Comparison of ENCODE assay signal across 9 mouse cellular contexts in genomic region chr2:27120241-27120641, GRCm38 (mm10). TPM values are rescaled to one million over a fixed set of nuclear protein-coding genes. Genes with fewer than 3 reads are reported as not detected.
DNase-seq lines count a peak whose midpoint lies in the region; ATAC-seq lines count a peak whose summit lies in the region.
"Had no signal": no experiment of that assay in that cellular context is flagged by ENCODE, and none has a peak within 500 bp of the region (broad histone marks: within the 10 kb centered on the region; RNA-seq: fewer than 3 reads in every experiment).

No protein-coding gene starts in this region.

- H3K27me3 ChIP-seq in embryonic facial prominence, embryonic 13.5 days = peaks cover 4% of the 10 kb centered on the region
- peaks cover 35% of the 10 kb centered on the region; the same call in 1 of the 2 replicates for H3K27me3 ChIP-seq in embryonic facial prominence, embryonic 10.5 days (replicated peaks; ENCODE audit: low read depth, poor library complexity, severe bottlenecking)
- peaks cover 6% of the 10 kb centered on the region for H3K27me3 ChIP-seq in limb, embryonic 12.5 days

- ATAC-seq in embryonic facial prominence, embryonic 13.5 days (ENCODE audit: insufficient number of reproducible peaks, insufficient read depth, low FRiP score, low TSS enrichment, low read depth) = no peak
- no peak for ATAC-seq in limb, embryonic 12.5 days (ENCODE audit: insufficient number of reproducible peaks, insufficient read depth, low FRiP score, low TSS enrichment, low read depth)

- H3K27ac ChIP-seq in embryonic facial prominence, embryonic 13.5 days = peak overlapping the region; percentile 7; the same call in 1 of the 2 replicates
- no peak overlapping the region for H3K27ac ChIP-seq in embryonic facial prominence, embryonic 10.5 days (replicated peaks)
- peak overlapping the region; percentile 90; the same call in 1 of the 2 replicates for H3K27ac ChIP-seq in limb, embryonic 12.5 days

- H3K36me3 ChIP-seq in embryonic facial prominence, embryonic 13.5 days = no peaks in the 10 kb centered on the region
- H3K36me3 ChIP-seq in embryonic facial prominence, embryonic 10.5 days (replicated peaks) = no peaks in the 10 kb centered on the region
- no peaks in the 10 kb centered on the region for H3K36me3 ChIP-seq in limb, embryonic 12.5 days

- H3K4me1 ChIP-seq in embryonic facial prominence, embryonic 13.5 days = peaks cover 37% of the 10 kb centered on the region
- peaks cover 36% of the 10 kb centered on the region for H3K4me1 ChIP-seq in embryonic facial prominence, embryonic 10.5 days
- peaks cover 68% of the 10 kb centered on the region for H3K4me1 ChIP-seq in limb, embryonic 12.5 days (replicated peaks)

- H3K4me2 ChIP-seq in embryonic facial prominence, embryonic 13.5 days = no peak overlapping the region
- no peak overlapping the region for H3K4me2 ChIP-seq in limb, embryonic 12.5 days

- DNase-seq in embryonic facial prominence, embryonic 10.5 days (ENCODE audit: low spot score) = no peak
- DNase-seq in urinary bladder, postnatal 10 days (ENCODE audit: low spot score) = peak; percentile 26
- DNase-seq in urinary bladder, adult 2 months (ENCODE audit: low spot score) = no peak
- DNase-seq in urinary bladder, postnatal 14 days (ENCODE audit: low spot score) = peak; percentile 53
- DNase-seq in kidney, adult 18-20 months = no peak
- no peak for DNase-seq in layer of hippocampus, adult 18-20 months (ENCODE audit: low spot score in 2 of 2)

- no peak overlapping the region for H3K9ac ChIP-seq in embryonic facial prominence, embryonic 13.5 days
- no peak overlapping the region for H3K9ac ChIP-seq in limb, embryonic 12.5 days (replicated peaks)

- H3K4me3 ChIP-seq in embryonic facial prominence, embryonic 13.5 days = no peak overlapping the region
- no peak overlapping the region for H3K4me3 ChIP-seq in embryonic facial prominence, embryonic 10.5 days
- no peak overlapping the region for H3K4me3 ChIP-seq in limb, embryonic 12.5 days (replicated peaks)

- WGBS in embryonic facial prominence, embryonic 13.5 days = 77% methylated on average over 8 of the region's 8 CpGs
- WGBS in embryonic facial prominence, embryonic 10.5 days = 93% methylated on average over 8 of the region's 8 CpGs
- 80% methylated on average over 8 of the region's 8 CpGs for WGBS in limb, embryonic 12.5 days

- no peaks in the 10 kb centered on the region for H3K9me3 ChIP-seq in embryonic facial prominence, embryonic 13.5 days
- H3K9me3 ChIP-seq in embryonic facial prominence, embryonic 10.5 days = no peaks in the 10 kb centered on the region
- H3K9me3 ChIP-seq in limb, embryonic 12.5 days = no peaks in the 10 kb centered on the region

RNA-seq across cellular contexts. Expression of gene Fam163b, which starts 22.1 kb away (rescaled TPM):
- 0.24 and 0.37 TPM in 2 replicates for polyA plus RNA-seq in embryonic facial prominence, embryonic 13.5 days (2015; fragmentation: Nextera tagmentation; extraction: Ambion mirVana)
- 0.06 and 0.10 TPM in 2 replicates for polyA plus RNA-seq in embryonic facial prominence, embryonic 10.5 days (2016; fragmentation: Nextera tagmentation; extraction: Ambion mirVana)
- 0.09 and 0.11 TPM in 2 replicates for polyA plus RNA-seq in urinary bladder, adult 2 months (2012; rRNA removed)
- 0.52 and 0.75 TPM in 2 replicates for polyA plus RNA-seq in limb, embryonic 12.5 days (2016; fragmentation: Nextera tagmentation; extraction: Ambion mirVana)
- 100 to 1,000 TPM; 118 to 119 TPM for total RNA-seq in layer of hippocampus, adult 18-20 months (2021)
- total RNA-seq: CH12.LX had no signal

RNA-seq across cellular contexts. Expression of gene Adamtsl2, which starts 41.1 kb away (rescaled TPM):
- 2.9 and 4.3 TPM in 2 replicates for polyA plus RNA-seq in embryonic facial prominence, embryonic 13.5 days (2015; fragmentation: Nextera tagmentation; extraction: Ambion mirVana)
- polyA plus RNA-seq in embryonic facial prominence, embryonic 10.5 days (2016; fragmentation: Nextera tagmentation; extraction: Ambion mirVana) = 2.1 and 3.0 TPM in 2 replicates
- 3.1 and 5.1 TPM in 2 replicates for polyA plus RNA-seq in urinary bladder, adult 2 months (2012; rRNA removed)
- 11.8 and 12.3 TPM in 2 replicates for polyA plus RNA-seq in limb, embryonic 12.5 days (2016; fragmentation: Nextera tagmentation; extraction: Ambion mirVana)
- total RNA-seq in layer of hippocampus, adult 18-20 months (2021) = 10 to 100 TPM; 13.2 to 13.7 TPM

RNA-seq across cellular contexts. Expression of gene Dbh, which starts 44.8 kb away (rescaled TPM):
- 0.07 and 0.14 TPM in 2 replicates for polyA plus RNA-seq in embryonic facial prominence, embryonic 13.5 days (2015; fragmentation: Nextera tagmentation; extraction: Ambion mirVana)
- polyA plus RNA-seq in embryonic facial prominence, embryonic 10.5 days (2016; fragmentation: Nextera tagmentation; extraction: Ambion mirVana) = 0.25 and 0.87 TPM in 2 replicates
- polyA plus RNA-seq in urinary bladder, adult 2 months (2012; rRNA removed) = 0.38 and 0.44 TPM in 2 replicates
- 0.10 and 0.25 TPM in 2 replicates for polyA plus RNA-seq in limb, embryonic 12.5 days (2016; fragmentation: Nextera tagmentation; extraction: Ambion mirVana)
- under 1 TPM; 0.25 to 0.27 TPM for total RNA-seq in layer of hippocampus, adult 18-20 months (2021)
- total RNA-seq: CH12.LX had no signal

RNA-seq across cellular contexts. Expression of gene Mymk, which starts 48.3 kb away (rescaled TPM):
- polyA plus RNA-seq in embryonic facial prominence, embryonic 13.5 days (2015; fragmentation: Nextera tagmentation; extraction: Ambion mirVana) = 3.5 and 6.4 TPM in 2 replicates
- polyA plus RNA-seq in embryonic facial prominence, embryonic 10.5 days (2016; fragmentation: Nextera tagmentation; extraction: Ambion mirVana) = 0.17 TPM in 1 of 2 replicates, not detected in the other
- polyA plus RNA-seq in urinary bladder, adult 2 months (2012; rRNA removed) = not detected in 2 replicates
- 16.9 and 24.6 TPM in 2 replicates for polyA plus RNA-seq in limb, embryonic 12.5 days (2016; fragmentation: Nextera tagmentation; extraction: Ambion mirVana)
- total RNA-seq in layer of hippocampus, adult 18-20 months (2021) = under 1 TPM; 0.69 to 0.91 TPM
- total RNA-seq: CH12.LX had no signal

Comparison
In these comparisons a context has a peak if more than half of its experiments do, and no peak if none do; other contexts are left out.
1. DNase-seq: peak in urinary bladder, postnatal 10 days (single experiment) and urinary bladder, postnatal 14 days (single experiment); none in embryonic facial prominence, embryonic 10.5 days (single experiment), urinary bladder, adult 2 months (single experiment), kidney, adult 18-20 months (single experiment) and layer of hippocampus, adult 18-20 months (0 of 2).